Mouse (Mus musculus) lung, postnatal 0 days (tissue): ENCODE measurements around the gene Osbpl10. TPM values are rescaled to one million over a fixed set of nuclear protein-coding genes. Genes with fewer than 3 reads are reported as not detected.

Experiments used
- ATAC-seq: fragments of 200-750 bp; cut with Nextera tagmentation; 2 replicates; pipeline ENCODE4 v1.8.0; 2017; ENCODE audit warnings: moderate library complexity
- DNase-seq: peaks from one replicate; pipeline ENCODE4 v3.0.0-alpha.2; 2016; ENCODE audit warnings: low spot score
- H3K27ac ChIP-seq: fragments of 300-500 bp; sonication (generic); 2 replicates; pipeline ENCODE4 v1.5.1; 2014; ENCODE audit warnings: antibody characterized with exemption, mild to moderate bottlenecking, low read length, mixed read lengths
- H3K27me3 ChIP-seq: fragments of 300-500 bp; sonication (generic); replicated peaks from 2 replicates; pipeline ENCODE4 v1.6.1; 2014; ENCODE audit warnings: low read length, mixed read lengths; ENCODE audit not compliant: insufficient read depth
- H3K36me3 ChIP-seq: fragments of 300-500 bp; sonication (generic); 2 replicates; pipeline ENCODE4 v1.6.1; 2014; ENCODE audit warnings: low read length, mixed read lengths; ENCODE audit not compliant: insufficient read depth
- H3K4me1 ChIP-seq: fragments of 300-500 bp; sonication (generic); 2 replicates; pipeline ENCODE4 v1.6.1; 2014; ENCODE audit warnings: antibody characterized with exemption, low read depth, low read length, mixed read lengths; ENCODE audit not compliant: insufficient read depth
- H3K4me2 ChIP-seq: fragments of 300-500 bp; sonication (generic); replicated peaks from 2 replicates; pipeline ENCODE4 v1.6.1; 2014; ENCODE audit warnings: low read depth, mild to moderate bottlenecking, low read length, moderate library complexity, mixed read lengths
- H3K4me3 ChIP-seq: fragments of 300-500 bp; sonication (generic); 2 replicates; pipeline ENCODE4 v1.5.1; 2014; ENCODE audit warnings: low read depth, low read length
- H3K9ac ChIP-seq: fragments of 300-500 bp; sonication (generic); replicated peaks from 2 replicates; pipeline ENCODE4 v1.6.1; 2014; ENCODE audit warnings: low read depth, mild to moderate bottlenecking
- H3K9me3 ChIP-seq: fragments of 300-500 bp; sonication (generic); 2 replicates; pipeline ENCODE4 v1.6.1; 2016; ENCODE audit warnings: low read length, mixed read lengths
- CTCF ChIP-seq: IDR thresholded peaks from 2 replicates; pipeline ENCODE4 v1.5.1; 2016; ENCODE audit warnings: antibody characterized with exemption, mild to moderate bottlenecking
- EP300 ChIP-seq: IDR thresholded peaks from 2 replicates; pipeline ENCODE4 v1.6.1; 2016; ENCODE audit warnings: antibody characterized with exemption, mild to moderate bottlenecking, control low read depth
- WGBS: fragments of 180-500 bp; shearing (Covaris S2); extraction: QIAGEN DNeasy Blood & Tissue Kit; methylation state at CpG from one replicate; pipeline ENCODE4 v1.1.7; 2014; 5-methylcytosine and 5-hydroxymethylcytosine counted together
- polyA plus RNA-seq: library from polyadenylated mRNA; unstranded; fragments of >200 nt; fragmentation: Nextera tagmentation; extraction: Ambion mirVana; gene quantifications from 2 replicates; pipeline ENCODE4 v1.2.1, GENCODE M21; 2015

Gene Osbpl10
- polyA plus RNA-seq, 1 experiment from 2014 or later: 2.6 TPM

DNA sequence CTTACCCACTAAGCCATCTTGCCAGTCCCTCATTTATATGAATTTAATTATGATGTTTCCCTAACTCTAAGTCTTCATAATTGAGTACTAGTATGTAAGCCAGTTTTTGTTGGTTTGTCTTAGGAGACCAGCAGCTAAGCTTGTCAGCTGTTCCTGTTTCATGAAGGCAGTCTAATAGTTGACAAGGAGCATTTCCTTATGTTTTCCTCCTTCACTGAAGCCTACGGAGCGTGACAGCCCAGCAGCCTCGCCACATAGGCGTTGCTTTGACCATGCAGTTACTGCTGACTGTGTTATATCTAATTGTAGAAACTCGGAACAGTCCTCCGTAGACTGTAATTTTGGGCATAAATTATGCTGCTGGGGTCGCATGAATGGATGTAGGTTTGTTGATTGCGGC, 157.0 kb downstream of the Osbpl10 start:
- Histone ChIP-seq H3K27me3 (no peaks in the 10 kb centered on the region), H3K4me2 (no peak overlapping the region), H3K9me3 (no peaks in the 10 kb centered on the region), H3K9ac (no peak overlapping the region), H3K4me3 (no peak overlapping the region), H3K27ac (no peak overlapping the region), H3K36me3 (no peaks in the 10 kb centered on the region), H3K4me1 (no peaks in the 10 kb centered on the region)
- DNase-seq (peak; percentile 68), ATAC-seq (peak; percentile 69)
- WGBS: 66% methylated on average over 8 of the region's 8 CpGs
- no peak for TF ChIP-seq CTCF
- TF ChIP-seq EP300: no peak

DNA sequence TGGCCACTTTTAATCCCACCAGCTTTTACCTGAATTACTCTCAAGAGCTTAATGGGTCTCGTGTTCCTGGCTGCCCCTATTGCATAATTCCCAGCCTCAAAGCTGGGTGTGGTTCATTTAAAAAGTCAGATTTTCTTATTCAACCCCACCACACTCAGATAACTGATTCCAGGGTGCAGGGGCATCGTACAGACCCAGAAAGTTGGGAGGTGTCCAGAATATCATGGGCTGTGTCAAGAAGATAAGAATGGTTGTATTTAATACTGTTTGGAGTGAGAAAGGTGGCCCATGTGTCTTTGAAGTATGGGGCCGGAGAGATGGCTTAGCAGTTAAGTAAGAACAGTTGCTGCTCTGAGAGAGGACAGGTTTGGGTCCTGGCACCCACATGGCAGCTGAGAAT, 159.5 kb downstream of the Osbpl10 start:
- Histone ChIP-seq H3K9ac (no peak overlapping the region), H3K4me3 (no peak overlapping the region), H3K27ac (no peak overlapping the region), H3K4me1 (no peaks in the 10 kb centered on the region), H3K9me3 (no peaks in the 10 kb centered on the region), H3K36me3 (no peaks in the 10 kb centered on the region), H3K27me3 (no peaks in the 10 kb centered on the region), H3K4me2 (no peak overlapping the region)
- ATAC-seq (no peak), DNase-seq (no peak)
- no peak for TF ChIP-seq CTCF
- TF ChIP-seq EP300: no peak
- WGBS: 46% methylated on average over 3 of the region's 3 CpGs

GRCm38 (mm10) chr9:115139597-115140332, 161.4 kb downstream of the Osbpl10 start:
- ATAC-seq (peak; percentile 37; the same call in 1 of the 2 replicates), DNase-seq (peak; percentile 44)
- H3K9me3 ChIP-seq: no peaks in the 10 kb centered on the region
- TF ChIP-seq CTCF (no peak; the same call in 1 of the 2 replicates), EP300 (no peak)
- H3K4me1 ChIP-seq: no peaks in the 10 kb centered on the region
- no peak overlapping the region for H3K27ac ChIP-seq
- H3K9ac ChIP-seq: no peak overlapping the region
- H3K36me3 ChIP-seq: no peaks in the 10 kb centered on the region
- 55% methylated on average over 14 of the region's 14 CpGs for WGBS
- no peak overlapping the region for H3K4me3 ChIP-seq
- H3K27me3 ChIP-seq: no peaks in the 10 kb centered on the region
- no peak overlapping the region for H3K4me2 ChIP-seq

DNA sequence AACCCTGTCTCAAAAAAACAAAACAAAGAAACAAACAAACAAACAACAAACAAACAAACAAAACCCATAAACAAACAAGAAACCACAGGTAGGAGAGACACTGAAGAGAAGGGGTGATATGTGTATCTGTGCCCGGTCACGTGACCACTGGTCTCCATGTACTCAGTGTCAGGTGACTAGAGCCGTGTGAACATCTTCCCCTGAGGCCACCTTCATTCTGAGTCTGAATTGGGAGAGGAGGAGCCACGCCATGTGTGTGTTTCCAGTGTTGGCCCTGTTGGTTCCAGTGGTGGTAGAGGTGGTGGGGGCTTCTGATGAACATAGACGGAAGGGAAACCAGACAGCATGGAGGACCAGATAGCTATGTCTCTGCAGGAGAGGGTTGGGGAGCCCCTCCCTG, 168.8 kb downstream of the Osbpl10 start:
- Histone ChIP-seq H3K27me3 (no peaks in the 10 kb centered on the region), H3K9me3 (0 out of 2 replicates have a peak, but pooled peaks cover 2% of the 10 kb centered on the region), H3K4me1 (no peaks in the 10 kb centered on the region), H3K4me3 (no peak overlapping the region), H3K27ac (no peak overlapping the region), H3K4me2 (no peak overlapping the region), H3K9ac (no peak overlapping the region), H3K36me3 (no peaks in the 10 kb centered on the region)
- DNase-seq (no peak), ATAC-seq (no peak)
- 88% methylated on average over 5 of the region's 5 CpGs for WGBS
- TF ChIP-seq CTCF (no peak), EP300 (no peak)

DNA sequence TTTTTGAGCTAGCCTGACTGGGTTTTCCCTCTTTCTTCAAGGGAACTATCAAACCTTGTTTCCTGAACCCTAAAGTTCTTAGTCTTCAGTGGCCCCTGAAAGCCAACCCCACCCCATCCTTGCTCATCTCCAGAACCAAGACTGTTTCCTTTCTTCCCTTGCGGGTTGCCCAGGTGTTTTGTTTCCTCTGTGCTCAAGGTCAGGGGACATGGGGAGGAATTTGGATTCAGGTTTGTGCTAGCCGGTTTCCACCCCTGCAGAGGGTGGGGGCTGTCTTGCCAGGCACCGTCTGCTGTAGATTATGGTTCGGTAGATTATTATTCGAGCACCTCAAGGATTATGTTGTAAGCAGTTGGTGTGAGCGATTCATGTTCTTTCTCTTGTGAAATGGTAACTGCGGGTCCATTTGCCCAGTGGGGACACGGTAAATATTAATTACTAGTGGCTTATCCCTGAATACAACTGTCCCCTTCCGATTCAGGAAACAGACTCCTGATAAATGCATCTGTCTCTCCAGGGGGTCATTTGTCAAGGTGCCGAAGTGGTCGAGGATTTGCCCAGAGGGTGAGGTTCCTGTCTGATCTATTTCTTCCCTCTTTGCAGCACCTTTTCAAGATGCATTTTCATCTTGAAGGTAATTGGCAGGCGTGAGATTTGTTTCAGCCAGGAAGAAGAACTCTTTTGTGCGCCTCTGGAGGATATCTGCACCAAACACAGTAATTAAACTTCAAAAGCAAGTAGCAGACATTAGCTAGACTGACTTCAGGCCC, 169.4 kb downstream of the Osbpl10 start:
- Histone ChIP-seq H3K9ac (no peak overlapping the region), H3K4me1 (no peaks in the 10 kb centered on the region), H3K36me3 (no peaks in the 10 kb centered on the region), H3K9me3 (0 out of 2 replicates have a peak, but pooled peaks cover 2% of the 10 kb centered on the region), H3K4me3 (no peak overlapping the region), H3K4me2 (no peak overlapping the region), H3K27me3 (no peaks in the 10 kb centered on the region), H3K27ac (no peak overlapping the region)
- ATAC-seq: no peak
- WGBS: 79% methylated on average over 13 of the region's 13 CpGs
- DNase-seq: no peak
- TF ChIP-seq CTCF (no peak), EP300 (no peak)

- no peak overlapping the region for H3K4me2 ChIP-seq
- no peaks in the 10 kb centered on the region for H3K27me3 ChIP-seq
- no peaks in the 10 kb centered on the region for H3K4me1 ChIP-seq
- TF ChIP-seq EP300 (no peak), CTCF (no peak)
- 82% methylated on average over 18 of the region's 18 CpGs for WGBS
- H3K9ac ChIP-seq: no peak overlapping the region
- DNase-seq: no peak
- 0 out of 2 replicates have a peak, but pooled peaks cover 2% of the 10 kb centered on the region for H3K9me3 ChIP-seq
- no peaks in the 10 kb centered on the region for H3K36me3 ChIP-seq
- H3K27ac ChIP-seq: no peak overlapping the region
- H3K4me3 ChIP-seq: no peak overlapping the region
- ATAC-seq: no peak
These were observed 170.8 kb downstream of the Osbpl10 start for GRCm38 (mm10) chr9:115149011-115149756.
